Mouse (Mus musculus) c-Kit-positive CD71-positive TER-119-negative erythroid progenitor cells, embryonic 14.5 days (primary cell): ENCODE measurements around the gene Mmp27.

Source experiments
- DNase-seq: peaks from one replicate; pipeline ENCODE4 v3.0.0-alpha.2; 2013; ENCODE audit warnings: low read depth

The Mmp27 gene

GRCm38 (mm10) chr9:7571162-7571561 lies at the start of gene Mmp27:
Gene Mmp27, plus strand, starts transcription at chr9:7571396.
- DNase-seq, result no peak

- DNase-seq, result no peak
These were observed 44.8 kb upstream of the Mmp27 start for GRCm38 (mm10) chr9:7526255-7526940.

DNA sequence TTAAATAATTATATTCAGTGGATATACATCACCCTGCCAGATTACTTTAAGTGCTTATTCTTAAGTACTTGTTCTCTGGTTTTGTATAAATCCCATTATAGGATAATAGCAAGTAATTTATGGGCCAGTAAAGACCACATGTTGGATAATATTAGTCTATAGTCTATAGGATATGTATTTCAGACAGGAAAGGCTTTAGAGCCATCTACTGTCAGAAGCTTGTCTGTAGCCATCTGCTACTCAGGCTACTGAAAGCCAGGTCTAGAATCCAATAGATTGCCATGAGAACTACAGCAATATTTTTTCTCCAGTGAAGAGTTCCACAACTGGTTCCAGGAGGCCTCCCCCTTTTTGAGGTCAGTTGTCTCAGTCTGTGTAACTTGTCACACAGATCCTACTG lies 28.4 kb upstream of the Mmp27 start:
- DNase-seq, result no peak

- DNase-seq, result no peak
These were observed 26.2 kb upstream of the Mmp27 start for GRCm38 (mm10) chr9:7544923-7545457.

DNA sequence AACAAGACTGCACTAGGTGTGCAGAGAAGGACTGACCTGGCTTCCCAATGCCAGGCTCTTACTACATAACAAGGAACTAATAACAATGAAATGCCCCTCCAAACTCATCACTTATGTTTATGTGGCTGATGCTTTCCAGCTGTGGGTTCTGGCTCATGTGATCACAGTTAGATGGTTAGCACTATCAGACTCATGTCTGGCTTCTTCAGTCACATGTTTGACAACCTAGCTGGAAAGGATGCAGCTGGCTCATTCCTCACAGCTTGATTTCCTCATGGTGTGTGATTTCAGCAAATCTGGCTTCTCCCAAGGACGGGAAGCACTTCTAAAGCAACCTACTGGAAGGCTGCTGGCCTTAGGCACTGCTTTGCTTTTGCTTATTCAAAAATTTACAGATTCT lies 25.7 kb upstream of the Mmp27 start:
- no peak for DNase-seq

GRCm38 (mm10) chr9:7545920-7546319 lies 25.3 kb upstream of the Mmp27 start:
- DNase-seq, result no peak

- no peak for DNase-seq
These were observed 19.3 kb upstream of the Mmp27 start for GRCm38 (mm10) chr9:7551943-7552342.

GRCm38 (mm10) chr9:7553536-7553935 lies 17.7 kb upstream of the Mmp27 start:
- DNase-seq, result no peak

- no peak for DNase-seq
These were observed 16.8 kb upstream of the Mmp27 start for GRCm38 (mm10) chr9:7554382-7554781.

GRCm38 (mm10) chr9:7558221-7559017 lies 12.8 kb upstream of the Mmp27 start, which contains the start of gene Mmp8:
Gene Mmp8, plus strand, starts transcription at chr9:7558456.
- DNase-seq, result no peak

- no peak for DNase-seq
These were observed 11.2 kb upstream of the Mmp27 start for GRCm38 (mm10) chr9:7560026-7560425.

- DNase-seq, result no peak
These were observed 3.8 kb upstream of the Mmp27 start for GRCm38 (mm10) chr9:7567376-7567775.

DNA sequence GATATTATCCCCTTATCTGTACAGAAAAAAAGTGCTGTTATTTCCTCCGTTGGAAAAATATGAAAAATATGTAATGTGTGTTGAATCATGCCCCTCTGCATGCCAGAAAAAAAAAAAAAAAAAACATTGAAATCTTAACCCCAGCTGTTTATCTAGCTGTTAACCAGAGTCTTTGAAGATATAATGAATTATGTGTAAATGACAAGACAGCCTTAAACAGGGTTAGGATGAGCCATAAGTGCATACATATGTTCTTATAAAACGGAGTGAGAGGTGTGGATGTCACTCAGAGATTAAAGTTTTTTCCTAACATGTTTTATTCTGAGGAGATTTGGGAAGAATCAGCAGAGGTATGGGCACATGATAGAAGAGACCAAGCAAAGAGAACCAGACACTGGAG lies 3.3 kb upstream of the Mmp27 start:
- DNase-seq, result no peak

- no peak for DNase-seq
These were observed 711 bp upstream of the Mmp27 start for GRCm38 (mm10) chr9:7570485-7570884.

DNA sequence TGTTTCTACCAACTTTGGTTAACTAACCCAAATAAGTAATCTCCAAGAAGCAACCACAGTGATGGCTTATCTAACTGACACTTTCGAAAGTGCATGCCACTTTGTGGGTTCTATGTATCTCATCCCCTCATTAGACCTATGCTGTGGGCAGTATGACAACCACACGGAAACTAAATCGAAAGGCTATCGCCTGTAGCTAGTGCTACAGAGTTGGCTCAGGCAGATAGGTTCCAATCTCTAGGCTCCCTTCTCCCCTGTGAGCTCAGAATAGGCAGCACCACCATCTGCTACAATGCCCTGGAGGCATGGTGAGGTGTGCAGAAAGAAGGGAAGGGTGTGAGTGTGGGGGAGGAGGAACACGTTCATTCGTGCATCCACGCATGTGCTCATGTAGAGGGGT lies 992 bp downstream of the Mmp27 start:
- DNase-seq, result no peak

DNA sequence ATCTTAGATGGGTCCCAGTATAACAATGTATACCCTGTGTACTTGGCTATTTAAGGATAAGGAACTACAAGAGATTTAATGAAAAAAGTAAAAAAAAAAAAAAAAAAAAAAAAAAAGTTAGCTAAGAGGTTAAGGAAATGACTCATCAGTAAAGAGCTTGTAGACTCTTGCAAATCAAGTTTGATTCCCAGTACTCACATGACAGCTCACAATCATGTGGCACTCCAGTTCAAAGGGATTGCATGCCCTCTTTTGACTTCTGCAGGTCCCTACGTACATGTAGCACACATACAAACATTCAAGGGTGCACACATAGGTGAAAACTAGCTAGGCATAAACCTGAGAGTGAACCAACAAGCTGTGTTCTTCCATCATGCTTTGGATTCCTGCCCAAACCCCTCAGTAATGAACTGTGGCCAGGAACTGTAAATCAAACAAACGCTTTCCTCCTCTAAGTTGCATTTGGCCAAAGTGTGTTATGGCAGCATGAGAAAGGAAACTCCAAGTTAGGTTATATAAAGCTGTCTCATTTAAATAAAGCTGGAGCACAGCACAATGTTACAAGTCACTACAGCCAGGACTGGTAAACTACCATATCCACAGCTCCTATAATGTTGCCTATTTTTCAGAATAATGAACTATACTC lies 1.6 kb downstream of the Mmp27 start:
- no peak for DNase-seq

- no peak for DNase-seq
These were observed 4.3 kb downstream of the Mmp27 start for GRCm38 (mm10) chr9:7575526-7575925.

- DNase-seq, result no peak
These were observed 6.2 kb downstream of the Mmp27 start for GRCm38 (mm10) chr9:7577371-7577770.

DNA sequence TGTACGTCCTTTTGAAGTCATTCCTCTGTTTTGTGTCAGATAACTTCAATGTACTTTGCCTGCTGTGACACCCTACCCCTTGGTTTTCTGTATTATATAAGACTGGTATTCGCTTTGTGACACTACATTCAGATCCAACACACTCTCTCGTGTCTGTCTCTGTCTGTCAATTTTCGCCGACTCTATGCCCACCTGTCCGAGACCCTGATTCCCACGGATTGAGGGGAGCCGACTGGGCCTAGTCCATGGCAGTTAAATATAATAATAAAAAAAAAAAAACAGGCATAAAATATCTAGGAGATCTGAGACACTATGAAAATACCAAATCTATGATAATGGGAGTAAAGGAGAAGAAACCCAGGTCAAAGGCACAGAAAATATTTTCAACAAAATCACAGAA lies 18.9 kb downstream of the Mmp27 start:
- no peak for DNase-seq

DNA sequence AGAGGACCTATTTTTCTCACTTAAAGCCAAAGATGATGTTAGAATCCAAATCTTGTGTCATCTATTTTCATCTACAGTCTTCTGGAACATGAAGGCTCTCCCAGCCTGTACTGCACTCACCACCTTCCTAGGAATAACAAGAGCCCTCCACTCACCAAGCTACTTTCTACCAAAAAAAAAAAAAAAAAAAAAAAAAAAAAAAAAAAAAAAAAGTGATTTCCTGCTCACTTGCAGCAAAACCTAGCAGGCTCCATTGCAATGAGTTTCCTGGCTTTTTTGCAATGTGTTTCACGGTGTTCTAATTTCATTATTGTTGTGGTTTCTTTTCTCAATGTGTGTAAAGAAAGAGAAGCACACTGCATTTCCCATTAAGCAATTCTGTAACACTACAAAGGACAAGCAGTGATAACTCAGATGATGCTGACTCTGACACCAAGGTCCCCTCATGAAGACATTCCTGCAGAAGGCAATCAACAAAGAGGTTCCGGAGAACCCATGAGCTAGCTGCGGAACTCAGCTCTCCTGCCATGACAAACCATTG lies 22.1 kb downstream of the Mmp27 start:
- no peak for DNase-seq

DNA sequence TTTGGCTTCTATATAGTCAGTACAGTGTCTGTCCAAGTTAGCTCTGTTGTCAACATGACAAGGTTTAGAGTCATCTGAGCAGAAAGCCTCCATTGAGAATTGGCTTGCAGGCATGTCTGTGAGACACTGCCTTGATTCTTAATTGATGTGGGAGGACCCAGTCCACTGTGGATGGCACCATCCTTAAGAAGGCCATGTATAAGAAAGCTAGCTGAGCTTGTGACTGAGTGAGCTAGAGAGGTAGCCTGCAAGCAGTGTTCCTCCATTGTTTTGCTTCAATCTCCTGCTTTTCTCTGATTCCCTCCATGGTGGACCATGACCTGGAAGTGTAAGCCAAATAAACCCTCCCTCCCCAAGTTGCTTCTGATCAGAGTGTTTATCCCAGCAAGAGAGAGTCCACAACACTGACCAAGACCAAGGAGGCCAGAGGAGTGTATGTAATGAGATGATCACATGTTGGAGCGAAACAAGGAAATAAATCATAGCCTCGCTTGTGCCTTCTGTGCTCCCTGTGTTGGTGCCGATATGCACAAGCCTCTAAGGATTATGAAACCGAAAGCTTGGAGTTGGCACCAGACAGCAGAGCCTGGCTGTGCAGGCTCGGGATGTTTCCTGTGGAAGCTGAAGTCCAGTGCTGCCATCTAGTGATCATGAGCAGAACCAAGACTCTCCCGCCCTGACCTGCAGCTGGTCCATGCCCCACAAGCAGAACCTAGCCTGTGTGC lies 23.8 kb downstream of the Mmp27 start:
- DNase-seq, result peak; percentile 46
